ENCODE assay signal across 9 mouse cellular contexts in the genomic region with DNA sequence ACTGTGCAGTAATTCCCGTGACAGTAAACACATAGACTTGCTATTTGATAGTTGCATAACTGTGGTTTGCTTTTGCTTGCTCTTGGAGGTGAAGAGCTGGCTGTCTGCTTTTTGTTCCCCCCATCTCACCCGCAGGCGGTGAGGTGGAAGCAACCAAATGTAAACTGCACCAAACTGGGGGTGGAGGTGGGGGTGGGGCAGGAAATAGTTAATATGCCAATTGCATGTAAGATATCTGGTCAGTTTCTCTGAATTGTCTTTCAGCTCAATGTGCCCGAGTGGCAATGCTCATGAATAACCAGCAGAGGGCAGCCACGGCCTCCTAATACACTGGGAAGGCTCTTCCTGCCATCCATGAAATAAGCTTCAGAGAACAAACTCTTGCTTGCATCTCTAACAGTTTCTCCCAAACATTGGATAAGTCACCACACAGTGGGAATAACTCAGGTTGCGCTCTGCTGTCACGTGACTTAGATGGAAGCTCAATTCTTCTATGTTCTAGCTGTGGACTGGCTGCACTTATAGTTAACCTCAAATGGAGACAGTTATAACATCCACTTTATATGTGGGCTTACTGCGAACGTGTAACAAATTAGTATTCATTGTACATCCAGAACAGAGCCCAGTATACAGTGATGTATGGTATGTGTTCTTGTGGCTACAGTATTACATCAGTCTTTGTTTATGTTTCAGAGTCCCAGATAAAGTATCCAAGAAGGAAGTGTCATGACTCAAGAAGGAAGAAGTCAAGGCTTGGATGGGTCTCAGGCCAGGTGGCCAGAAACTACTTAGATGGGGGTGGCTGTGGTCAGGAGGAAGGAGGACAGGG.
DNase-seq lines count a peak whose midpoint lies in the region; ATAC-seq lines count a peak whose summit lies in the region.
"Had no signal": no experiment of that assay in that cellular context is flagged by ENCODE, and none has a peak within 500 bp of the region (broad histone marks: within the 10 kb centered on the region; RNA-seq: fewer than 3 reads in every experiment).

No protein-coding gene starts in this region.

- DNase-seq in MN1 (ENCODE audit: low spot score): peak; percentile 61
- DNase-seq in cerebellum, adult 11 months: peak; percentile 34
- peak; percentile 52 to 65 for DNase-seq in layer of hippocampus, postnatal 36 days
- DNase-seq in midbrain, embryonic 10.5 days (ENCODE audit: low spot score): peak; percentile 68
- DNase-seq in skeletal muscle tissue, adult 2 months (ENCODE audit: low read depth, low spot score): peak; percentile 35

- no peak overlapping the region for H3K4me3 ChIP-seq in forebrain, embryonic 16.5 days (replicated peaks; ENCODE audit: low read length)
- H3K4me3 ChIP-seq in hindbrain, embryonic 15.5 days: no peak overlapping the region
- H3K4me3 ChIP-seq in midbrain, embryonic 10.5 days: no peak overlapping the region
- H3K4me3 ChIP-seq: limb, embryonic 15.5 days had no signal

- H3K4me1 ChIP-seq in forebrain, embryonic 16.5 days (replicated peaks; ENCODE audit: control insufficient read depth, insufficient read depth, low read length): no peaks in the 10 kb centered on the region
- H3K4me1 ChIP-seq in hindbrain, embryonic 15.5 days (replicated peaks): no peaks in the 10 kb centered on the region
- no peaks in the 10 kb centered on the region for H3K4me1 ChIP-seq in midbrain, embryonic 10.5 days
- H3K4me1 ChIP-seq: limb, embryonic 15.5 days had no signal

- no peak overlapping the region for H3K9ac ChIP-seq in forebrain, embryonic 16.5 days (replicated peaks; ENCODE audit: low read depth, low read length)
- no peak overlapping the region for H3K9ac ChIP-seq in hindbrain, embryonic 15.5 days
- H3K9ac ChIP-seq: limb, embryonic 15.5 days had no signal

- H3K36me3 ChIP-seq in forebrain, embryonic 16.5 days (ENCODE audit: control insufficient read depth, insufficient read depth): no peaks in the 10 kb centered on the region
- no peaks in the 10 kb centered on the region for H3K36me3 ChIP-seq in hindbrain, embryonic 15.5 days
- no peaks in the 10 kb centered on the region for H3K36me3 ChIP-seq in midbrain, embryonic 10.5 days
- H3K36me3 ChIP-seq: limb, embryonic 15.5 days had no signal

- peak; percentile 82 for ATAC-seq in forebrain, embryonic 16.5 days
- ATAC-seq in hindbrain, embryonic 15.5 days (ENCODE audit: low FRiP score, low read depth): peak; percentile 72; the same call in 1 of the 2 replicates
- no peak for ATAC-seq in erythroid progenitor cell, adult 5-6 weeks (replicated peaks; ENCODE audit: low FRiP score, poor library complexity, severe bottlenecking)

- H3K9me3 ChIP-seq in forebrain, embryonic 16.5 days (ENCODE audit: control insufficient read depth, low read length): no peaks in the 10 kb centered on the region
- H3K9me3 ChIP-seq in hindbrain, embryonic 15.5 days: no peaks in the 10 kb centered on the region
- no peaks in the 10 kb centered on the region for H3K9me3 ChIP-seq in midbrain, embryonic 10.5 days (replicated peaks)
- H3K9me3 ChIP-seq: limb, embryonic 15.5 days had no signal

- no peak overlapping the region for H3K4me2 ChIP-seq in forebrain, embryonic 16.5 days (ENCODE audit: low read length)
- H3K4me2 ChIP-seq in hindbrain, embryonic 15.5 days: no peak overlapping the region
- H3K4me2 ChIP-seq: limb, embryonic 15.5 days had no signal

- H3K27me3 ChIP-seq in forebrain, embryonic 16.5 days (replicated peaks; ENCODE audit: control insufficient read depth, insufficient read depth, low read length): no peaks in the 10 kb centered on the region
- 0 out of 2 replicates have a peak, but pooled peaks cover 2% of the 10 kb centered on the region for H3K27me3 ChIP-seq in hindbrain, embryonic 15.5 days
- peaks cover 8% of the 10 kb centered on the region; the same call in 1 of the 2 replicates for H3K27me3 ChIP-seq in midbrain, embryonic 10.5 days (ENCODE audit: low read depth, poor library complexity, severe bottlenecking)

- no peak overlapping the region for H3K27ac ChIP-seq in forebrain, embryonic 16.5 days (ENCODE audit: low read length)
- H3K27ac ChIP-seq in hindbrain, embryonic 15.5 days (replicated peaks): no peak overlapping the region
- H3K27ac ChIP-seq in midbrain, embryonic 10.5 days (replicated peaks): no peak overlapping the region
- H3K27ac ChIP-seq: limb, embryonic 15.5 days had no signal

- 32% methylated on average over 9 of the region's 9 CpGs for WGBS in forebrain, embryonic 16.5 days
- WGBS in hindbrain, embryonic 15.5 days: 32% methylated on average over 9 of the region's 9 CpGs
- 36% methylated on average over 9 of the region's 9 CpGs for WGBS in midbrain, embryonic 10.5 days
